Mouse (Mus musculus) hindbrain, embryonic 15.5 days (tissue): Measurements from ENCODE around the gene Mrvi1. TPM values are rescaled to one million over a fixed set of nuclear protein-coding genes. Genes with fewer than 3 reads are reported as not detected.

Experiments used
- ATAC-seq: fragments of 200-750 bp; cut with Nextera tagmentation; 2 replicates; pipeline ENCODE4 v1.8.0; 2017; ENCODE audit warnings: low read depth, moderate number of reproducible peaks, moderate TSS enrichment; ENCODE audit not compliant: low FRiP score
- H3K27ac ChIP-seq: fragments of 300-500 bp; sonication (generic); replicated peaks from 2 replicates; pipeline ENCODE4 v1.5.1; 2015; ENCODE audit warnings: mild to moderate bottlenecking, inconsistent platforms
- H3K27me3 ChIP-seq: fragments of 300-500 bp; sonication (generic); 2 replicates; pipeline ENCODE4 v1.6.1; 2015; ENCODE audit warnings: control low read depth, inconsistent platforms
- H3K36me3 ChIP-seq: fragments of 300-500 bp; sonication (generic); 2 replicates; pipeline ENCODE4 v1.6.1; 2015; ENCODE audit warnings: control low read depth, inconsistent platforms
- H3K4me1 ChIP-seq: fragments of 300-500 bp; sonication (generic); replicated peaks from 2 replicates; pipeline ENCODE4 v1.6.1; 2015; ENCODE audit warnings: control low read depth, inconsistent platforms
- H3K4me2 ChIP-seq: fragments of 300-500 bp; sonication (generic); 2 replicates; pipeline ENCODE4 v1.6.1; 2015; ENCODE audit warnings: moderate library complexity, mild to moderate bottlenecking, inconsistent platforms
- H3K4me3 ChIP-seq: fragments of 300-500 bp; sonication (generic); 2 replicates; pipeline ENCODE4 v1.5.1; 2015; ENCODE audit warnings: mild to moderate bottlenecking, inconsistent platforms
- H3K9ac ChIP-seq: fragments of 300-500 bp; sonication (generic); 2 replicates; pipeline ENCODE4 v1.6.1; 2015; ENCODE audit warnings: inconsistent platforms
- H3K9me3 ChIP-seq: fragments of 300-500 bp; sonication (generic); 2 replicates; pipeline ENCODE4 v1.6.1; 2016; ENCODE audit warnings: control low read depth, inconsistent platforms
- WGBS: fragments of 180-500 bp; shearing (Covaris S2); methylation state at CpG from one replicate; pipeline ENCODE4 v1.1.7; 2015; 5-methylcytosine and 5-hydroxymethylcytosine counted together
- polyA plus RNA-seq: library from polyadenylated mRNA; unstranded; fragments of >200 nt; fragmentation: Nextera tagmentation; extraction: Ambion mirVana; gene quantifications from 2 replicates; pipeline ENCODE4 v1.2.1, GENCODE M21; 2015

Mrvi1 gene
- polyA plus RNA-seq, 1 experiment from 2014 or later = 1.2 TPM

- Histone ChIP-seq H3K4me1 (no peaks in the 10 kb centered on the region), H3K4me3 (no peak overlapping the region), H3K9ac (no peak overlapping the region), H3K27ac (no peak overlapping the region), H3K36me3 (no peaks in the 10 kb centered on the region), H3K4me2 (no peak overlapping the region), H3K27me3 (no peaks in the 10 kb centered on the region), H3K9me3 (no peaks in the 10 kb centered on the region)
- WGBS = 87% methylated on average over 2 of the region's 2 CpGs
- ATAC-seq = no peak
Measured at GRCm38 (mm10) chr7:110972796-110973195, 9.5 kb downstream of the Mrvi1 start.

GRCm38 (mm10) chr7:110967373-110967772 is 14.9 kb downstream of the Mrvi1 start:
- ATAC-seq = no peak
- H3K9me3 ChIP-seq = no peaks in the 10 kb centered on the region
- no peak overlapping the region for H3K27ac ChIP-seq

GRCm38 (mm10) chr7:110966853-110967252 is 15.4 kb downstream of the Mrvi1 start:
- no peak overlapping the region for H3K4me3 ChIP-seq
- no peak overlapping the region for H3K4me2 ChIP-seq
- H3K9me3 ChIP-seq = no peaks in the 10 kb centered on the region
- no peaks in the 10 kb centered on the region for H3K36me3 ChIP-seq
- WGBS = 92% methylated on average over 5 of the region's 5 CpGs
- ATAC-seq = no peak
- no peak overlapping the region for H3K9ac ChIP-seq
- H3K27ac ChIP-seq = no peak overlapping the region
- no peaks in the 10 kb centered on the region for H3K27me3 ChIP-seq
- H3K4me1 ChIP-seq = no peaks in the 10 kb centered on the region

More at GRCm38 (mm10) chr7:110967373-110967772, 14.9 kb downstream of the Mrvi1 start:
- Histone ChIP-seq H3K27me3 (no peaks in the 10 kb centered on the region), H3K4me1 (no peaks in the 10 kb centered on the region), H3K4me3 (no peak overlapping the region), H3K4me2 (no peak overlapping the region), H3K9ac (no peak overlapping the region), H3K36me3 (no peaks in the 10 kb centered on the region)
- 90% methylated on average over 4 of the region's 4 CpGs for WGBS

DNA sequence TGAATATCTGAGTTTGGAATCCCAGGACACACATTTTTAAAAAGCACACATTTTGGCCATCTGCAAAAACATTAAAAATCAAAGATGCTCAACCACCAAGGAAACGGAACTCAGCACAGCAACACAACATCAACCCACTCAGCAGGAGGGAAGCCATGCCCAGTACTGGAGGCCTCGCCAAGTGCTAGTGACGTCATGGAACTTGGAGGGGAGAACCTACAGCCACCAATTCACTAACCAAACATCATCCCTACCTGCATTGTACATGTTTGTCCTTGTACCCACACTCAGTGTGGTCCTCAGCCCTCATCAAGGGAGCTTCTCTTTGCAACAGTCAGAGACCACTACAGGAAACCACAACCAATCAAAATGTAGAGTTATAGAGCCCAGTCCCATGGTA is 16.9 kb downstream of the Mrvi1 start:
- no peaks in the 10 kb centered on the region for H3K4me1 ChIP-seq
- no peak overlapping the region for H3K27ac ChIP-seq
- no peak overlapping the region for H3K9ac ChIP-seq
- no peaks in the 10 kb centered on the region for H3K9me3 ChIP-seq
- no peaks in the 10 kb centered on the region for H3K36me3 ChIP-seq
- H3K27me3 ChIP-seq = no peaks in the 10 kb centered on the region
- H3K4me3 ChIP-seq = no peak overlapping the region
- no peak overlapping the region for H3K4me2 ChIP-seq
- ATAC-seq = no peak
- 59% methylated on average over 3 of the region's 3 CpGs for WGBS

DNA sequence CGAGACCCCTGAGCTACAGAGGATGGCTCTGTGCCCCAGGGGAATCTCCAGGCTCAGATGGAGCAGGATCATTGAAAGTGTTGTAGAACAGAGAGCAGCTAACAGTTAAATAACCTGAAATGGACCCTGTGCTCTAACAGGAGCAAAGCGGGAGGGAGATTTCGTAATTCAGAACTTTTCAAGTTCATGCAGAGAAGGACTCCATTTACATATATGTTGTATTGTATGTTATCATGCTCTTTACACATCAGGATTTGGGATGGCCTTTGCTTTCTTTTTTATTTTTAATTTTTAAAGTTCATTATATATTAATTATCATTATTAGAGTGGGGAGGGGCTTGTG is 18.6 kb downstream of the Mrvi1 start:
- no peak overlapping the region for H3K27ac ChIP-seq
- H3K9ac ChIP-seq = no peak overlapping the region
- no peak overlapping the region for H3K4me2 ChIP-seq
- H3K4me3 ChIP-seq = no peak overlapping the region
- H3K27me3 ChIP-seq = no peaks in the 10 kb centered on the region
- WGBS = 77% methylated on average over 3 of the region's 3 CpGs
- no peaks in the 10 kb centered on the region for H3K9me3 ChIP-seq
- no peaks in the 10 kb centered on the region for H3K36me3 ChIP-seq
- no peak for ATAC-seq
- no peaks in the 10 kb centered on the region for H3K4me1 ChIP-seq

DNA sequence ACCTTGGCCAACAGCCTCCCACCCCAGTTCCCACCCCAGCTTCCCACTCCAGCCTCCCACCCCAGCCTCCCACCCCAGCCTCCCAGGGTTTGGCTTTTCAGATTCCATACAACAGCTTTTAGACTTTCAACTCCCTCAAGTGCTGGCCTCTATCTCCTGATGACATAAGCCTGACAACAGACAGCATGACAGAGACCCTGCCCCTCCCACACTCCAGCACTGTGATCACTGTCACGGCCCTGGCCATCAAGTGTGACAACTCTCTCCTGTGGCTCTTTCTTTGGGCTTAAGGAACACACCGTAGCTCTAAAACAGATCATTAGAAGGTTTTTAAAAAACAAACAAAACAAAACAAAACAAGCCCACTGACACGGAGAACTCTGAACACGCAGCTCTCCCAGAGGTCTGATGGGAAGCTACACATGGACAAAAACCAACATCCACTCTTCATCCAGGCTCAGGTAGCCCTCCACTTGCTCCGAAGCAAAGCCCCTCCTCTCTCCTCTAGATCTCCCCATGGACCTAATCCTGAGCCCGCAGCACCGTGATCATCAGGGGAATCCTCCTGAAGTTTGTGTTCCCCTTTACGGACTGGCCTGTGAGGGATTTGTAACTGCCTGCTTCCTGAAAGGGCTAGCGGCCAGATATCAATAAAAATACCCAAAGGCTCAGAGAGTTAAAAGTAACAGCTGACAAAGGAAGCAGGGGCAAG is 19.2 kb downstream of the Mrvi1 start:
- ATAC-seq = no peak
- 71% methylated on average over 9 of the region's 9 CpGs for WGBS
- Histone ChIP-seq H3K4me2 (no peak overlapping the region), H3K36me3 (no peaks in the 10 kb centered on the region), H3K27me3 (no peaks in the 10 kb centered on the region), H3K9me3 (no peaks in the 10 kb centered on the region), H3K4me1 (no peaks in the 10 kb centered on the region), H3K4me3 (no peak overlapping the region), H3K9ac (no peak overlapping the region), H3K27ac (no peak overlapping the region)

GRCm38 (mm10) chr7:110962497-110962896 is 19.8 kb downstream of the Mrvi1 start:
- no peaks in the 10 kb centered on the region for H3K36me3 ChIP-seq
- no peak overlapping the region for H3K4me3 ChIP-seq
- 84% methylated on average over 3 of the region's 3 CpGs for WGBS
- no peak for ATAC-seq
- no peak overlapping the region for H3K4me2 ChIP-seq
- no peaks in the 10 kb centered on the region for H3K4me1 ChIP-seq
- no peak overlapping the region for H3K27ac ChIP-seq
- no peaks in the 10 kb centered on the region for H3K27me3 ChIP-seq
- no peaks in the 10 kb centered on the region for H3K9me3 ChIP-seq
- no peak overlapping the region for H3K9ac ChIP-seq

DNA sequence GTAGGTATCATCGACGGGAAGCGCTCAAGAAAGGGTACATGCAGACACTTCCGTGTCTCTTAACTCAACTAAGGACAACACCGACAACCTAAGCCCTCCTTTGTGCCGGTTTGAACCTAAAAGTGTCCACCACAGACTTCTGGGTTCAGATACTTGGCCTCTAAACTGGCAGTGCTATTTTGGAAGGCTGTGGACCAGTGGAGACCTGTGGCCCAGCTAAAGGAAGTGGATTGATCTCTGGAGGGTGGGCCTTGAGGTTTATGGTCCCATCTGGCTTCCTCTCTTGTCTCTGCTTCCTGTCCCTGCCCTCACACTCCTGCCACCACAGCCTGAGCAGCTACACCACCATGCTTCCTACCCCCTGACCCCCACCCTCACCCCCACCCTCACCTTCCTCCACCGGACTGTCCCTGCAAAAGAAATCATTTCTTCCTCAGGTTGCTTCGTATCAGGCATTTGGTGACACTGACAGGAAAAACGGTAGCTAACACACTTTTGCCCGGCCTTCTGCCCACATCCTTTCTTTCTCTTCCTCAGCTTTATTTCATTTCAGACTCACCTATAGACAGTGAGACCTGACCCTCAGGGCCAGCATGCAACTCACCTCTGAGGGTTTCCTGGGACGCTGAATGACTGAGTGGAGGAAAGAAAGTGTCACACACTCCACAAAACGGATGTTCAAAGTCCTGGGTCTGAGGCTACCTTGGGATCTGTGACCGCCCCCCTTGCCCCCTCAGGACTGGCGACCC is 25.7 kb downstream of the Mrvi1 start:
- H3K4me1 ChIP-seq = no peaks in the 10 kb centered on the region

GRCm38 (mm10) chr7:110955576-110955975 is 26.7 kb downstream of the Mrvi1 start:
- no peaks in the 10 kb centered on the region for H3K27me3 ChIP-seq
- no peak overlapping the region for H3K4me3 ChIP-seq
- H3K36me3 ChIP-seq = no peaks in the 10 kb centered on the region
- H3K27ac ChIP-seq = no peak overlapping the region
- no peak overlapping the region for H3K4me2 ChIP-seq
- H3K9ac ChIP-seq = no peak overlapping the region
- no peaks in the 10 kb centered on the region for H3K4me1 ChIP-seq
- 77% methylated on average over 2 of the region's 2 CpGs for WGBS
- H3K9me3 ChIP-seq = no peaks in the 10 kb centered on the region
- ATAC-seq = no peak

More for the DNA sequence above, 25.7 kb downstream of the Mrvi1 start:
- ATAC-seq = no peak
- H3K9ac ChIP-seq = no peak overlapping the region
- 93% methylated on average over 14 of the region's 14 CpGs for WGBS
- H3K9me3 ChIP-seq = no peaks in the 10 kb centered on the region
- no peak overlapping the region for H3K4me2 ChIP-seq
- no peaks in the 10 kb centered on the region for H3K27me3 ChIP-seq
- H3K27ac ChIP-seq = no peak overlapping the region
- no peak overlapping the region for H3K4me3 ChIP-seq
- no peaks in the 10 kb centered on the region for H3K36me3 ChIP-seq

DNA sequence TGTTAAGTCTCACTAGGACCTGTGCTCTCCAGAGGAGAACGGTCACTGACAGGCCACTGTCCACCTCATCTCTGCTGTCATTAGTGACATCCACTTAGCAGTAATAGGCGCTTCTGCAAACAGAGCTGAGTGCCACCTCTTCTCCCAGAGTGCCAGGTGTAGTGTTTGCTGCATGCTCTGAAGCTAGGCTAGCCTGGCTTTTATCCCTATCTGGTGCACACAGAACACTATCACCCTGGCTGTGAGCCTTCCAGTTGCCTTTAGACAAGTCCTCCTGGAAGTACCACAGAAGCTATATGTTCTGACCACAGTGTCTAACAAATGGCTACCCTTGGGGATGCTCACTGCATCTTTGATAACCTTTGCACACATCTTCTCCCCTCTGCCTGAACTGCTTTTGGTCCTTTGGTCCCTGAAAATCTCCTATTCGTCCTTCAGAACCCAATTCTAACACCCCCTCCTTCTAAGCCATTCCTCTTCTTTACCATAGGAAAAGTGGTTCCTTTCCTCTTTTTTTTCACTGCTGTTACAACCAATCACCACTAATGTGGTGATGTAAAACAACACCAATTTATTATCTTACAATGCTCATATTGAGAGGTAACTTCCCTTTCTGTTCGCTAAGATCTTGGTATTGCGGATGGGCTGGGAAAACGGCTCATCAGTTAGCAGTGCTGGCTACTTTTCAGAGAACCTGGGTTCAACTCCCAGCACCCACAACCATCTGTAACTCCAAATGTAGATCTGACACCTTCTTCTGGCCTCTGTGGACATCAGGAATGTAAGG is 28.0 kb downstream of the Mrvi1 start:
- ATAC-seq = no peak
- no peak overlapping the region for H3K4me2 ChIP-seq
- no peaks in the 10 kb centered on the region for H3K4me1 ChIP-seq
- no peaks in the 10 kb centered on the region for H3K36me3 ChIP-seq
- H3K4me3 ChIP-seq = no peak overlapping the region
- H3K27me3 ChIP-seq = no peaks in the 10 kb centered on the region
- no peaks in the 10 kb centered on the region for H3K9me3 ChIP-seq
- no peak overlapping the region for H3K27ac ChIP-seq
- no peak overlapping the region for H3K9ac ChIP-seq
- 90% methylated on average over 6 of the region's 6 CpGs for WGBS

- Histone ChIP-seq H3K4me3 (no peak overlapping the region), H3K27ac (no peak overlapping the region), H3K4me2 (no peak overlapping the region), H3K9me3 (no peaks in the 10 kb centered on the region), H3K27me3 (no peaks in the 10 kb centered on the region), H3K9ac (no peak overlapping the region), H3K4me1 (no peaks in the 10 kb centered on the region), H3K36me3 (no peaks in the 10 kb centered on the region)
- no peak for ATAC-seq
- 74% methylated on average over 1 of the region's 1 CpGs for WGBS
Measured at GRCm38 (mm10) chr7:110953210-110953609, 29.1 kb downstream of the Mrvi1 start.

DNA sequence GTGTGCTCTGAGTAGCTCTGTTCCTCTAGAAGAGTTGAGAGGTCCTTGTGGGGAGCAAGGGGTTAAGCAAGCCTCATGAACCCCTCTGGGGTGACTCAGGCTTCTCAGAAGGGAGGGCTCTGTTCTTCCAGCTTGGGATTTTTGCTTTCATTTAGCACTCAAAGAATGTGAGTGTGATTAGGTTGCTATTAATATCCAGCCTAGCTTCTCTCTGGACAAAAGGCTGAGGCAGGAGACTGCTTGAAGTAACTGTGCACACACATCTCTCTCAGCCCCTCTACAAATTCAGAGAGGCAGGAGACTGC is 31.7 kb downstream of the Mrvi1 start:
- H3K36me3 ChIP-seq = no peaks in the 10 kb centered on the region
- no peaks in the 10 kb centered on the region for H3K9me3 ChIP-seq
- H3K4me2 ChIP-seq = no peak overlapping the region
- no peak overlapping the region for H3K4me3 ChIP-seq
- H3K27ac ChIP-seq = no peak overlapping the region
- H3K4me1 ChIP-seq = no peaks in the 10 kb centered on the region
- no peaks in the 10 kb centered on the region for H3K27me3 ChIP-seq
- H3K9ac ChIP-seq = no peak overlapping the region
- no peak for ATAC-seq
